Mouse (Mus musculus) myocyte (in vitro differentiated cells): ENCODE data around the gene Creb3l2. TPM values are rescaled to one million over a fixed set of nuclear protein-coding genes. Genes with fewer than 3 reads are reported as not detected.
A peak's percentile ranks its signal among the peaks of the same experiment; 100 is the strongest.

Experiments used
- H3K27me3 ChIP-seq: one replicate; pipeline ENCODE4 v1.6.1; 2011; ENCODE audit not compliant: control insufficient read depth, insufficient read depth, insufficient read length
- H3K36me3 ChIP-seq: one replicate; pipeline ENCODE4 v1.6.1; 2011; ENCODE audit not compliant: control insufficient read depth, insufficient read depth
- H3K4me2 ChIP-seq: one replicate; pipeline ENCODE4 v1.6.1; 2011; ENCODE audit warnings: low read depth, control low read depth
- H3K4me3 ChIP-seq: one replicate; pipeline ENCODE4 v1.5.1; 2011; ENCODE audit warnings: mild to moderate bottlenecking, control low read depth, moderate library complexity
- H3K79me2 ChIP-seq: one replicate; pipeline ENCODE4 v1.6.1; 2011; ENCODE audit not compliant: control insufficient read depth, insufficient read depth
- H3ac ChIP-seq: one replicate; pipeline ENCODE4 v1.6.1; 2011; ENCODE audit not compliant: control insufficient read depth, insufficient read length
- CEBPB ChIP-seq: IDR thresholded peaks from 2 replicates; pipeline ENCODE4 v1.6.1; 2011; ENCODE audit warnings: mild to moderate bottlenecking, moderate library complexity; ENCODE audit not compliant: poor library complexity, insufficient read depth, severe bottlenecking
- E2F4 ChIP-seq: IDR thresholded peaks from one replicate; pipeline ENCODE4 v1.6.1; 2011; ENCODE audit warnings: mild to moderate bottlenecking, control low read depth, moderate library complexity; ENCODE audit not compliant: insufficient read depth
- MAX ChIP-seq: IDR thresholded peaks from one replicate; pipeline ENCODE4 v1.6.1; 2011; ENCODE audit warnings: low read depth, mild to moderate bottlenecking, control low read depth
- MYOD1 ChIP-seq, 3 experiments: IDR thresholded peaks; one replicate each; pipeline ENCODE4 v1.6.1; 2011; ENCODE audit warnings: control low read depth in 2 of 3, low read depth in 2 of 3, mild to moderate bottlenecking in 2 of 3, moderate library complexity in 1 of 3; ENCODE audit not compliant: insufficient read length in 2 of 3, control insufficient read depth in 1 of 3
- MYOG ChIP-seq, 3 experiments: IDR thresholded peaks; one replicate each; pipeline ENCODE4 v1.6.1; 2011; ENCODE audit warnings: control low read depth in 2 of 3, low read depth in 2 of 3, mild to moderate bottlenecking in 2 of 3; ENCODE audit not compliant: insufficient read length in 2 of 3, control insufficient read depth in 1 of 3, insufficient read depth in 1 of 3
- POLR2AphosphoS2 ChIP-seq: IDR thresholded peaks from one replicate; pipeline ENCODE4 v1.6.1; 2011; ENCODE audit warnings: low read depth, control low read depth; ENCODE audit not compliant: insufficient read length
- REST ChIP-seq: IDR thresholded peaks from one replicate; pipeline ENCODE4 v1.6.1; 2011; ENCODE audit warnings: mild to moderate bottlenecking, control low read depth, moderate library complexity; ENCODE audit not compliant: insufficient read depth, insufficient read length
- SRF ChIP-seq: IDR thresholded peaks from one replicate; pipeline ENCODE4 v1.6.1; 2011; ENCODE audit warnings: low read depth; ENCODE audit not compliant: control insufficient read depth, insufficient read length
- USF1 ChIP-seq: IDR thresholded peaks from one replicate; pipeline ENCODE4 v1.6.1; 2011; ENCODE audit warnings: low read depth, mild to moderate bottlenecking, control low read depth, moderate library complexity
- polyA plus RNA-seq: library from polyadenylated mRNA; unstranded; fragments of >200 nt; fragmentation: generic; extraction: Trizol; gene quantifications from one replicate; pipeline ENCODE4 v1.2.1, GENCODE M21; 2012; ENCODE audit warnings: missing spikeins

Creb3l2 gene
- polyA plus RNA-seq, 1 experiment: 11.2 TPM

- Histone ChIP-seq H3ac (no peak overlapping the region), H3K79me2 (no peaks in the 10 kb centered on the region), H3K4me3 (no peak overlapping the region), H3K4me2 (peak overlapping the region; percentile 20), H3K27me3 (no peaks in the 10 kb centered on the region), H3K36me3 (no peaks in the 10 kb centered on the region)
- no peak for TF ChIP-seq CEBPB
- no peak for TF ChIP-seq USF1
- TF ChIP-seq E2F4: no peak
- no peak for TF ChIP-seq MYOG (IDR thresholded peaks at IDR 0.05; ENCODE audit: control insufficient read depth in 1 of 3, insufficient read depth in 1 of 3, insufficient read length in 2 of 3, low read depth in 2 of 3)
- TF ChIP-seq SRF: no peak
- TF ChIP-seq REST: no peak
- no peak for TF ChIP-seq POLR2AphosphoS2
- no peak for TF ChIP-seq MYOD1 (IDR thresholded peaks at IDR 0.05; ENCODE audit: control insufficient read depth in 1 of 3, insufficient read length in 2 of 3, low read depth in 2 of 3)
- no peak for TF ChIP-seq MAX
Measured at GRCm38 (mm10) chr6:37282659-37283058, 159.3 kb downstream of the Creb3l2 start.

Other genes starting within 250 kb of the Creb3l2 start
- gene Dgki, start 142.0 kb downstream of the Creb3l2 start, polyA plus RNA-seq: 0.02 TPM
- not detected for gene Akr1d1, start 88.0 kb upstream of the Creb3l2 start, polyA plus RNA-seq